Mouse (Mus musculus) kidney, embryonic 14.5 days (tissue): ENCODE results near the gene Vmn1r181. TPM values are rescaled to one million over a fixed set of nuclear protein-coding genes. Genes with fewer than 3 reads are reported as not detected.
"Not testable (repeated sequence)": the region's sequence is repeated elsewhere in the genome, so short reads cannot be mapped to it uniquely, and the experiment has no call there.

ENCODE experiments used
- ATAC-seq: fragments of 200-750 bp; cut with Nextera tagmentation; 2 replicates; pipeline ENCODE4 v1.8.0; 2017; ENCODE audit warnings: moderate number of reproducible peaks, mild to moderate bottlenecking, moderate TSS enrichment, moderate library complexity; ENCODE audit not compliant: low FRiP score, low TSS enrichment
- H3K27ac ChIP-seq: fragments of 300-500 bp; sonication (generic); 2 replicates; pipeline ENCODE4 v1.5.1; 2014; ENCODE audit warnings: low read depth, mild to moderate bottlenecking, low read length, moderate library complexity, mixed read lengths
- H3K27me3 ChIP-seq: fragments of 300-500 bp; sonication (generic); 2 replicates; pipeline ENCODE4 v1.6.1; 2014; ENCODE audit warnings: mild to moderate bottlenecking, low read length; ENCODE audit not compliant: control insufficient read depth, insufficient read depth
- H3K36me3 ChIP-seq: fragments of 300-500 bp; sonication (generic); 2 replicates; pipeline ENCODE4 v1.6.1; 2014; ENCODE audit warnings: low read length, mixed read lengths; ENCODE audit not compliant: control insufficient read depth, insufficient read depth
- H3K4me1 ChIP-seq: fragments of 300-500 bp; sonication (generic); 2 replicates; pipeline ENCODE4 v1.6.1; 2014; ENCODE audit warnings: low read length, mixed read lengths; ENCODE audit not compliant: control insufficient read depth, insufficient read depth
- H3K4me2 ChIP-seq: fragments of 300-500 bp; sonication (generic); replicated peaks from 2 replicates; pipeline ENCODE4 v1.6.1; 2014; ENCODE audit warnings: low read depth, mild to moderate bottlenecking, low read length
- H3K4me3 ChIP-seq: fragments of 300-500 bp; sonication (generic); 2 replicates; pipeline ENCODE4 v1.5.1; 2014; ENCODE audit warnings: mild to moderate bottlenecking, low read length
- H3K9ac ChIP-seq: fragments of 300-500 bp; sonication (generic); 2 replicates; pipeline ENCODE4 v1.6.1; 2014; ENCODE audit warnings: low read depth, mild to moderate bottlenecking, low read length, moderate library complexity
- H3K9me3 ChIP-seq: fragments of 300-500 bp; sonication (generic); 2 replicates; pipeline ENCODE4 v1.6.1; 2016; ENCODE audit warnings: low read length; ENCODE audit not compliant: control insufficient read depth
- WGBS: fragments of 180-500 bp; shearing (Covaris S2); extraction: QIAGEN DNeasy Blood & Tissue Kit; methylation state at CpG from one replicate; pipeline ENCODE4 v1.1.7; 2014; 5-methylcytosine and 5-hydroxymethylcytosine counted together
- polyA plus RNA-seq: library from polyadenylated mRNA; unstranded; fragments of >200 nt; fragmentation: Nextera tagmentation; extraction: Ambion mirVana; gene quantifications from 2 replicates; pipeline ENCODE4 v1.2.1, GENCODE M21; 2014

The Vmn1r181 gene
- polyA plus RNA-seq, result not detected in 2 replicates

GRCm38 (mm10) chr7:23974315-23974714, at the start of gene Vmn1r181:
TSS of gene Vmn1r181 (plus strand) at chr7:23974615.
- not testable (repeated sequence) for H3K36me3 ChIP-seq, H3K9me3 ChIP-seq, H3K27me3 ChIP-seq, H3K4me1 ChIP-seq, H3K4me2 ChIP-seq, H3K27ac ChIP-seq, ATAC-seq, H3K4me3 ChIP-seq, H3K9ac ChIP-seq
- WGBS, result 83% methylated on average over 9 of the region's 9 CpGs

- H3K4me1 ChIP-seq, result no peaks in the 10 kb centered on the region
- 52% methylated on average over 2 of the region's 2 CpGs for WGBS
Observed at GRCm38 (mm10) chr7:23926678-23927077, 47.7 kb upstream of the Vmn1r181 start, which contains the start of gene Vmn1r179. TSS of gene Vmn1r179 (plus strand) at chr7:23926978.

GRCm38 (mm10) chr7:23950332-23950731, 24.1 kb upstream of the Vmn1r181 start, which contains the start of gene Vmn1r180:
TSS of gene Vmn1r180 (plus strand) at chr7:23950632.
- Histone ChIP-seq H3K4me2 (no peak within 1 kb of the TSS), H3K4me3 (no peak within 1 kb of the TSS), H3K4me1 (no peaks in the 10 kb centered on the region), H3K9me3 (no peaks in the 10 kb centered on the region), H3K27ac (no peak within 1 kb of the TSS), H3K36me3 (no peaks in the 10 kb centered on the region), H3K27me3 (no peaks in the 10 kb centered on the region), H3K9ac (no peak within 1 kb of the TSS)
- no peak for ATAC-seq

More at GRCm38 (mm10) chr7:23926678-23927077, 47.7 kb upstream of the Vmn1r181 start, which contains the start of gene Vmn1r179:
- Histone ChIP-seq H3K9ac (no peak within 1 kb of the TSS), H3K4me2 (no peak within 1 kb of the TSS), H3K4me3 (no peak within 1 kb of the TSS), H3K36me3 (no peaks in the 10 kb centered on the region), H3K27ac (no peak within 1 kb of the TSS), H3K27me3 (no peaks in the 10 kb centered on the region), H3K9me3 (peaks cover 13% of the 10 kb centered on the region)
- no peak for ATAC-seq

GRCm38 (mm10) chr7:23968044-23968443, 6.4 kb upstream of the Vmn1r181 start:
- H3K27me3 ChIP-seq, H3K9me3 ChIP-seq, H3K36me3 ChIP-seq, H3K27ac ChIP-seq, H3K4me1 ChIP-seq, ATAC-seq, H3K9ac ChIP-seq, H3K4me3 ChIP-seq, H3K4me2 ChIP-seq: not testable (repeated sequence)
- WGBS, result 51% methylated on average over 3 of the region's 3 CpGs

- no peak for ATAC-seq
- H3K9ac ChIP-seq, result no peak within 1 kb of the TSS
- H3K4me3 ChIP-seq, result no peak within 1 kb of the TSS
- H3K4me1 ChIP-seq, result no peaks in the 10 kb centered on the region
- H3K4me2 ChIP-seq, result no peak within 1 kb of the TSS
- no peaks in the 10 kb centered on the region for H3K27me3 ChIP-seq
- 69% methylated on average over 2 of the region's 2 CpGs for WGBS
- no peaks in the 10 kb centered on the region for H3K36me3 ChIP-seq
- 0 out of 2 replicates have a peak, but pooled peaks cover 2% of the 10 kb centered on the region for H3K9me3 ChIP-seq
- H3K27ac ChIP-seq, result no peak within 1 kb of the TSS
Observed at GRCm38 (mm10) chr7:24001391-24001790, 27.0 kb downstream of the Vmn1r181 start, which contains the start of gene V1rd19. TSS of gene V1rd19 (plus strand) at chr7:24001691.

Other genes starting within 250 kb of the Vmn1r181 start
- not detected in 2 replicates for gene Vmn1r174, start 222.3 kb upstream of the Vmn1r181 start, polyA plus RNA-seq
- not detected in 2 replicates for gene Vmn1r175, start 164.0 kb upstream of the Vmn1r181 start, polyA plus RNA-seq
- gene Vmn1r176, start 137.2 kb upstream of the Vmn1r181 start, polyA plus RNA-seq, result not detected in 2 replicates
- gene Vmn1r177, start 108.2 kb upstream of the Vmn1r181 start, polyA plus RNA-seq, result not detected in 2 replicates
- not detected in 2 replicates for gene Vmn1r178, start 82.6 kb upstream of the Vmn1r181 start, polyA plus RNA-seq
- gene Vmn1r179, start 47.6 kb upstream of the Vmn1r181 start, polyA plus RNA-seq, result not detected in 2 replicates
- not detected in 2 replicates for gene Vmn1r180, start 24.0 kb upstream of the Vmn1r181 start, polyA plus RNA-seq
- gene V1rd19, start 27.1 kb downstream of the Vmn1r181 start, polyA plus RNA-seq, result not detected in 2 replicates
- gene Vmn1r183, start 78.6 kb downstream of the Vmn1r181 start, polyA plus RNA-seq, result not detected in 2 replicates
- 17.1 and 24.5 TPM in 2 replicates for gene Zfp180, start 107.3 kb downstream of the Vmn1r181 start, polyA plus RNA-seq
- gene Zfp112, start 137.7 kb downstream of the Vmn1r181 start, polyA plus RNA-seq, result 4.0 and 5.3 TPM in 2 replicates
- gene Zfp235, start 159.6 kb downstream of the Vmn1r181 start, polyA plus RNA-seq, result 14.8 and 16.8 TPM in 2 replicates
- gene Zfp114, start 200.4 kb downstream of the Vmn1r181 start, polyA plus RNA-seq, result 4.1 and 6.1 TPM in 2 replicates
- gene Zfp111, start 236.8 kb downstream of the Vmn1r181 start, polyA plus RNA-seq, result 6.8 and 12.0 TPM in 2 replicates